Mouse (Mus musculus) cortical plate, adult 2 months (tissue): ENCODE results near the gene Il1f9.

Experiments
- CTCF ChIP-seq: fragments of 200-500 bp; IDR thresholded peaks from 2 replicates; pipeline ENCODE4 v1.5.1; 2011; ENCODE audit warnings: mild to moderate bottlenecking, control low read depth, low read length; ENCODE audit not compliant: insufficient read depth; ENCODE audit errors: extremely low read depth
- POLR2A ChIP-seq: fragments of 200-500 bp; IDR thresholded peaks from 2 replicates; pipeline ENCODE4 v1.6.1; 2011; ENCODE audit warnings: mild to moderate bottlenecking, low read length, control low read depth; ENCODE audit not compliant: insufficient read depth; ENCODE audit errors: extremely low read depth

DNA sequence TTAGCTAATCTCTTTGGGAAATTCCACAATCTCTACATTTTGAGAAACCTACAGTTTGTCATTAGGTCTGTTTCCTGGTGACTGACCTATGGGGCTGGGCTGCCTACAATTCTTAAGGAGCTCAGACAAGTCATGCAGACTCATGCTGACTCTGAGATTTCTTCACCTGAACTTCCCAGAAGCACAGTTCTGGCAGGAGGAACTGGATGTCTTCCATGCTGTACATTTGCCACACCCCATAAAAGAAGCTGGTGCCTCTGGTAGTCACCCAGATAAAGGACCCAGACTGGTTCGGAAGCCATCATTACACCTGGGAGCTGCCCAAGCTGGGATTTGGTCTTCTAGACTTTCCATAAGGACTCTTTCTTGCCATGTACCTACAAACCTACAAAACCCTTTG, at the start of gene Il1f9:
- TF ChIP-seq CTCF (no peak), POLR2A (no peak)
